ENCODE assay signal across 8 mouse cellular contexts in genomic region chr9:43263946-43264451, GRCm38 (mm10). TPM values are rescaled to one million over a fixed set of nuclear protein-coding genes. Genes with fewer than 3 reads are reported as not detected.
DNase-seq lines count a peak whose midpoint lies in the region; ATAC-seq and TF ChIP-seq lines count a peak whose summit lies in the region.

No protein-coding gene starts in this region.

- no peak for TF ChIP-seq CTCF in brain, embryonic 14.5 days (IDR thresholded peaks at IDR 0.05; ENCODE audit: borderline replicate concordance, extremely low read depth, insufficient read depth, insufficient read length)
- no peak for TF ChIP-seq CTCF in heart, postnatal 0 days (IDR thresholded peaks at IDR 0.05; ENCODE audit: low read depth)

- peak overlapping the region; percentile 43; the same call in 1 of the 2 replicates for H3K27ac ChIP-seq in heart, postnatal 0 days (ENCODE audit: low read depth)
- peak overlapping the region; percentile 96 for H3K27ac ChIP-seq in limb, embryonic 13.5 days

- no peak overlapping the region for H3K9ac ChIP-seq in heart, postnatal 0 days (replicated peaks; ENCODE audit: low read depth, low read length)
- H3K9ac ChIP-seq in limb, embryonic 13.5 days: 0 out of 2 replicates have a peak overlapping the region, but pooled peaks have one; percentile 39

- H3K27me3 ChIP-seq in heart, postnatal 0 days (ENCODE audit: control insufficient read depth, insufficient read depth, low read length): no peaks in the 10 kb centered on the region
- no peaks in the 10 kb centered on the region for H3K27me3 ChIP-seq in limb, embryonic 13.5 days

- TF ChIP-seq POLR2A in brain, embryonic 14.5 days (IDR thresholded peaks at IDR 0.05; ENCODE audit: borderline replicate concordance, extremely low read depth, insufficient read depth, insufficient read length, poor library complexity, severe bottlenecking): no peak

- no peak overlapping the region for H3K4me2 ChIP-seq in heart, postnatal 0 days (ENCODE audit: low read depth, low read length)
- peak overlapping the region; percentile 27; the same call in 1 of the 2 replicates for H3K4me2 ChIP-seq in limb, embryonic 13.5 days (replicated peaks)

- peak; percentile 65 for ATAC-seq in heart, postnatal 0 days (ENCODE audit: insufficient read depth, low read depth)
- ATAC-seq in limb, embryonic 13.5 days (ENCODE audit: low FRiP score, low read depth): no peak; the same call in 1 of the 2 replicates
- ATAC-seq in erythroid progenitor cell, adult 5-6 weeks (replicated peaks; ENCODE audit: low FRiP score, poor library complexity, severe bottlenecking): no peak
- ATAC-seq in granulocyte monocyte progenitor cell, adult 5-6 weeks (replicated peaks; ENCODE audit: poor library complexity, severe bottlenecking): no peak
- no peak for ATAC-seq in CD4-positive, CD25-positive, alpha-beta regulatory T cell, adult 4 months

- WGBS in heart, postnatal 0 days: 32% methylated on average over 11 of the region's 11 CpGs
- 11% methylated on average over 11 of the region's 11 CpGs for WGBS in limb, embryonic 13.5 days

- peak; percentile 36 for DNase-seq in adrenal gland, adult 8-10 months
- DNase-seq in adrenal gland, postnatal 4 days (ENCODE audit: low spot score in 2 of 2): no peak
- peak; percentile 26 for DNase-seq in brain, embryonic 14.5 days (ENCODE audit: low read depth)
- peak; percentile 21 for DNase-seq in heart, postnatal 0 days (ENCODE audit: low spot score)

- no peak overlapping the region for H3K4me3 ChIP-seq in heart, postnatal 0 days (ENCODE audit: low read depth, low read length)
- H3K4me3 ChIP-seq in limb, embryonic 13.5 days: no peak overlapping the region

- no peaks in the 10 kb centered on the region for H3K9me3 ChIP-seq in heart, postnatal 0 days (replicated peaks; ENCODE audit: control insufficient read depth, low read length)
- no peaks in the 10 kb centered on the region for H3K9me3 ChIP-seq in limb, embryonic 13.5 days

- no peaks in the 10 kb centered on the region for H3K36me3 ChIP-seq in heart, postnatal 0 days (replicated peaks; ENCODE audit: control insufficient read depth, insufficient read depth, low read length)
- H3K36me3 ChIP-seq in limb, embryonic 13.5 days: no peaks in the 10 kb centered on the region

- H3K4me1 ChIP-seq in heart, postnatal 0 days (ENCODE audit: control insufficient read depth, insufficient read depth): peaks cover 6% of the 10 kb centered on the region; the same call in 1 of the 2 replicates
- H3K4me1 ChIP-seq in limb, embryonic 13.5 days: peaks cover 65% of the 10 kb centered on the region

- TF ChIP-seq EP300 in heart, postnatal 0 days (IDR thresholded peaks at IDR 0.05; ENCODE audit: low read depth): no peak

RNA-seq across cellular contexts. Expression of gene Oaf, which starts 24.3 kb away (rescaled TPM):
- total RNA-seq in adrenal gland, adult 8-10 months (2022): 10 to 100 TPM; 10.6 to 40.4 (median 26.8) TPM
- 10 to 100 TPM; 31.6 to 32.2 TPM for total RNA-seq in adrenal gland, postnatal 4 days (2021)
- polyA plus RNA-seq in brain, embryonic 14.5 days (2012; rRNA removed): 11.5 and 13.1 TPM in 2 replicates
- 15.6 and 26.6 TPM in 2 replicates for total RNA-seq in heart, postnatal 0 days (2014; rRNA removed; ENCODE audit: low replicate concordance)
- 20.7 and 22.4 TPM in 2 replicates for polyA plus RNA-seq in heart, postnatal 0 days (2015; fragmentation: Nextera tagmentation; extraction: Ambion mirVana)
- polyA plus RNA-seq in limb, embryonic 13.5 days (2015; fragmentation: Nextera tagmentation; extraction: Ambion mirVana): 103 and 106 TPM in 2 replicates
- total RNA-seq in erythroid progenitor cell, adult 5-6 weeks (2015; ENCODE audit: low replicate concordance): 8.3 and 38.6 TPM in 2 replicates
- 5.1 and 14.5 TPM in 2 replicates for total RNA-seq in erythroid progenitor cell, adult 5-6 weeks (2017; ENCODE audit: low replicate concordance)
- total RNA-seq in granulocyte monocyte progenitor cell, adult 5-6 weeks (2014; fragmentation: Nextera tagmentation): 11.1 and 14.2 TPM in 2 replicates
- 7.1 and 11.6 TPM in 2 replicates for total RNA-seq in granulocyte monocyte progenitor cell, adult 5-6 weeks (2017)
- under 1 TPM in 1 of 2 experiments, not detected in 1; 0.12 TPM for polyA plus RNA-seq in CD4-positive, CD25-positive, alpha-beta regulatory T cell, adult 4 months (2017; shearing (Covaris generic))

RNA-seq across cellular contexts. Expression of gene Trim29, which starts 46.6 kb away (rescaled TPM):
- total RNA-seq in adrenal gland, adult 8-10 months (2022): under 1 TPM; 0.16 to 0.37 (median 0.22) TPM
- total RNA-seq in adrenal gland, postnatal 4 days (2021): under 1 TPM in 1 of 2 experiments, not detected in 1; 0.25 TPM
- 2.8 and 2.9 TPM in 2 replicates for polyA plus RNA-seq in brain, embryonic 14.5 days (2012; rRNA removed)
- 1.3 and 4.2 TPM in 2 replicates for total RNA-seq in heart, postnatal 0 days (2014; rRNA removed; ENCODE audit: low replicate concordance)
- polyA plus RNA-seq in heart, postnatal 0 days (2015; fragmentation: Nextera tagmentation; extraction: Ambion mirVana): 0.08 and 0.14 TPM in 2 replicates
- 22.8 and 26.1 TPM in 2 replicates for polyA plus RNA-seq in limb, embryonic 13.5 days (2015; fragmentation: Nextera tagmentation; extraction: Ambion mirVana)
- not detected in 2 replicates for total RNA-seq in erythroid progenitor cell, adult 5-6 weeks (2015; ENCODE audit: low replicate concordance)
- not detected in 2 replicates for total RNA-seq in erythroid progenitor cell, adult 5-6 weeks (2017; ENCODE audit: low replicate concordance)
- total RNA-seq in granulocyte monocyte progenitor cell, adult 5-6 weeks (2014; fragmentation: Nextera tagmentation): not detected in 2 replicates
- total RNA-seq in granulocyte monocyte progenitor cell, adult 5-6 weeks (2017): not detected in 2 replicates
- not detected for polyA plus RNA-seq in CD4-positive, CD25-positive, alpha-beta regulatory T cell, adult 4 months (2017; shearing (Covaris generic))

RNA-seq across cellular contexts. Expression of gene Pou2f3, which starts 53.8 kb away (rescaled TPM):
- total RNA-seq in adrenal gland, adult 8-10 months (2022): under 1 TPM in 1 of 4 experiments, not detected in 3; 0.22 TPM
- total RNA-seq in adrenal gland, postnatal 4 days (2021): under 1 TPM in 1 of 2 experiments, not detected in 1; 0.14 TPM
- 0.25 and 0.50 TPM in 2 replicates for polyA plus RNA-seq in brain, embryonic 14.5 days (2012; rRNA removed)
- total RNA-seq in heart, postnatal 0 days (2014; rRNA removed; ENCODE audit: low replicate concordance): not detected in 2 replicates
- 0.08 and 0.10 TPM in 2 replicates for polyA plus RNA-seq in heart, postnatal 0 days (2015; fragmentation: Nextera tagmentation; extraction: Ambion mirVana)
- polyA plus RNA-seq in limb, embryonic 13.5 days (2015; fragmentation: Nextera tagmentation; extraction: Ambion mirVana): 0.74 and 1.1 TPM in 2 replicates
- total RNA-seq in erythroid progenitor cell, adult 5-6 weeks (2015; ENCODE audit: low replicate concordance): not detected in 2 replicates
- not detected in 2 replicates for total RNA-seq in erythroid progenitor cell, adult 5-6 weeks (2017; ENCODE audit: low replicate concordance)
- not detected in 2 replicates for total RNA-seq in granulocyte monocyte progenitor cell, adult 5-6 weeks (2014; fragmentation: Nextera tagmentation)
- not detected in 2 replicates for total RNA-seq in granulocyte monocyte progenitor cell, adult 5-6 weeks (2017)
- not detected for polyA plus RNA-seq in CD4-positive, CD25-positive, alpha-beta regulatory T cell, adult 4 months (2017; shearing (Covaris generic))

Comparison
In these comparisons a context has a peak if more than half of its experiments do, and no peak if none do; other contexts are left out.
1. DNase-seq: peak in adrenal gland, adult 8-10 months (single experiment), brain, embryonic 14.5 days (single experiment) and heart, postnatal 0 days (single experiment); none in adrenal gland, postnatal 4 days (0 of 2).